Mouse (Mus musculus): ENCODE measurements around the gene D6Ertd527e. TPM values are rescaled to one million over a fixed set of nuclear protein-coding genes. Genes with fewer than 3 reads are reported as not detected.

Gene D6Ertd527e
- total RNA-seq, 2 experiments from 2014 or later, result 0.11 TPM; not detected in 1

GRCm38 (mm10) chr6:87152461-87153230 lies 48.1 kb downstream of the D6Ertd527e start:
- DNase-seq, result peak; percentile 43

GRCm38 (mm10) chr6:87153231-87153580 lies 48.7 kb downstream of the D6Ertd527e start:
- no peak for DNase-seq

GRCm38 (mm10) chr6:87153836-87154235 lies 49.3 kb downstream of the D6Ertd527e start:
- no peak for DNase-seq

- DNase-seq, result no peak
Measured at GRCm38 (mm10) chr6:87158062-87158623, 53.6 kb downstream of the D6Ertd527e start.

- no peak for DNase-seq
Measured at GRCm38 (mm10) chr6:87160196-87160595, 55.6 kb downstream of the D6Ertd527e start.

- DNase-seq, result no peak
Measured at GRCm38 (mm10) chr6:87161391-87162263, 57.1 kb downstream of the D6Ertd527e start.

Other genes starting within 250 kb of the D6Ertd527e start
- 10 to 100 TPM; 63.1 to 66.8 TPM for gene Nfu1, start 95.5 kb upstream of the D6Ertd527e start, total RNA-seq (2021)
- 10 to 100 TPM; 36.1 to 44.4 TPM for gene Gfpt1, start 61.9 kb upstream of the D6Ertd527e start, total RNA-seq (2021)
- 10 to 100 TPM; 46.8 to 61.4 TPM for gene Antxr1, start 231.1 kb downstream of the D6Ertd527e start, total RNA-seq (2021)
- gene Gkn1, start 246.2 kb downstream of the D6Ertd527e start, total RNA-seq (2021), result not detected